ENCODE assay signal across 13 mouse cellular contexts in the genomic region with DNA sequence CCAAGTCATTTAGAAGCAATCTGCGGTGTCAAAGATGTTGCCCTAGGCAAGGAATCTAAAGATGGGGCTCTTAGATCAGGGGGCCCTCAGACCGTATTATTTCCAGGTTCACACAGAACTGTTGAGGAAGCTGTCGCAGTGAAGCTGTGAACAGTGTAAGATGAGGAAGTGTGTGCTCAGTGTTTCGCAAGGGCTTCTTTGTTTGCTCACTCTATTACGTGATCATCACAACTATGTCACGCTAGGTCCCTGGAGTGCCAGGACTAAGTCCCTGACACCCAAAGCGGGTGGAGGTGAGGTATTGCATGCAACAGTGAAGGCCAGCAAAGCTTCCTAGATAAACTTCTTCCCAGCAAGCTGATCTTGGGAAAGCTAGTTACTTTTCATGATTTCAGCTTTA.
A peak's percentile ranks its signal among the peaks of the same experiment; 100 is the strongest.
DNase-seq lines count a peak whose midpoint lies in the region; ATAC-seq and TF ChIP-seq lines count a peak whose summit lies in the region.
"Had no signal": no experiment of that assay in that cellular context is flagged by ENCODE, and none has a peak within 500 bp of the region (broad histone marks: within the 10 kb centered on the region; RNA-seq: fewer than 3 reads in every experiment).

No protein-coding gene starts in this region.

- H3K9ac ChIP-seq in liver, adult 2 months (ENCODE audit: low read depth, low read length) = no peak overlapping the region
- H3K9ac ChIP-seq in liver, embryonic 12.5 days = no peak overlapping the region
- no peak overlapping the region for H3K9ac ChIP-seq in lung, postnatal 0 days (replicated peaks; ENCODE audit: low read depth)
- H3K9ac ChIP-seq in hindbrain, embryonic 12.5 days = no peak overlapping the region
- H3K9ac ChIP-seq: forebrain, postnatal 0 days had no signal

- no peaks in the 10 kb centered on the region for H3K4me1 ChIP-seq in liver, adult 2 months (ENCODE audit: control insufficient read depth, insufficient read depth, low read length)
- H3K4me1 ChIP-seq in liver, embryonic 12.5 days = 0 out of 2 replicates have a peak, but pooled peaks cover 4% of the 10 kb centered on the region
- no peaks in the 10 kb centered on the region for H3K4me1 ChIP-seq in lung, postnatal 0 days (ENCODE audit: insufficient read depth, low read depth, low read length)
- no peaks in the 10 kb centered on the region for H3K4me1 ChIP-seq in hindbrain, embryonic 12.5 days

- H3K4me2 ChIP-seq in liver, embryonic 12.5 days = no peak overlapping the region
- H3K4me2 ChIP-seq in lung, postnatal 0 days (replicated peaks; ENCODE audit: low read depth, low read length) = no peak overlapping the region
- H3K4me2 ChIP-seq in hindbrain, embryonic 12.5 days (replicated peaks) = no peak overlapping the region

- no peak overlapping the region for H3K27ac ChIP-seq in liver, adult 2 months (replicated peaks; ENCODE audit: insufficient read depth, low read depth, low read length)
- no peak overlapping the region for H3K27ac ChIP-seq in liver, embryonic 12.5 days
- no peak overlapping the region for H3K27ac ChIP-seq in lung, postnatal 0 days (ENCODE audit: low read length)
- no peak overlapping the region for H3K27ac ChIP-seq in hindbrain, embryonic 12.5 days
- H3K27ac ChIP-seq: heart, adult 2 months had no signal

- TF ChIP-seq CTCF in liver, adult 2 months (IDR thresholded peaks at IDR 0.05; ENCODE audit: low read depth, low read length) = no peak
- no peak for TF ChIP-seq CTCF in lung, postnatal 0 days (IDR thresholded peaks at IDR 0.05)

- TF ChIP-seq POLR2A in liver, adult 2 months (IDR thresholded peaks at IDR 0.05; ENCODE audit: extremely low read depth, insufficient read depth, low read length) = no peak

- no peak for ATAC-seq in liver, embryonic 12.5 days
- peak; percentile 85 for ATAC-seq in common myeloid progenitor, adult 5-6 weeks (replicated peaks; ENCODE audit: low read depth, poor library complexity, severe bottlenecking)
- ATAC-seq in lung, postnatal 0 days = peak; percentile 89
- ATAC-seq in hindbrain, embryonic 12.5 days (ENCODE audit: low FRiP score) = no peak
- ATAC-seq: forebrain, postnatal 0 days; Patski had no signal

- WGBS in liver, adult 2 months = 35% methylated on average over 7 of the region's 7 CpGs
- 36% methylated on average over 7 of the region's 7 CpGs for WGBS in liver, embryonic 12.5 days (ENCODE audit: insufficient replicate concordance)
- 49% methylated on average over 7 of the region's 7 CpGs for WGBS in lung, postnatal 0 days
- WGBS in hindbrain, embryonic 12.5 days = 85% methylated on average over 7 of the region's 7 CpGs

- DNase-seq in liver, adult 2 months (ENCODE audit: extremely low read depth, low read depth, low spot score) = peak; percentile 80
- peak; percentile 74 for DNase-seq in lung, postnatal 0 days (ENCODE audit: low spot score)
- DNase-seq in skeletal muscle tissue, adult 2 months (ENCODE audit: low read depth, low spot score) = peak; percentile 17
- no peak for DNase-seq in embryo, embryonic 10.5 days (ENCODE audit: low spot score)
- no peak for DNase-seq in urinary bladder, adult 2 months (ENCODE audit: low spot score)
- DNase-seq: forebrain, postnatal 0 days; kidney, adult 11 months had no signal

- H3K4me3 ChIP-seq in liver, adult 2 months (ENCODE audit: insufficient read depth, low read depth, low read length) = no peak overlapping the region
- H3K4me3 ChIP-seq in liver, embryonic 12.5 days = no peak overlapping the region
- H3K4me3 ChIP-seq in lung, postnatal 0 days (ENCODE audit: low read depth, low read length) = no peak overlapping the region
- H3K4me3 ChIP-seq in hindbrain, embryonic 12.5 days = no peak overlapping the region
- H3K4me3 ChIP-seq: heart, adult 2 months had no signal

- no peaks in the 10 kb centered on the region for H3K9me3 ChIP-seq in liver, embryonic 12.5 days (replicated peaks)
- no peaks in the 10 kb centered on the region for H3K9me3 ChIP-seq in lung, postnatal 0 days (ENCODE audit: low read length)
- no peaks in the 10 kb centered on the region for H3K9me3 ChIP-seq in hindbrain, embryonic 12.5 days (replicated peaks)

- no peaks in the 10 kb centered on the region for H3K36me3 ChIP-seq in liver, adult 2 months (ENCODE audit: control insufficient read depth, insufficient read depth, low read length)
- no peaks in the 10 kb centered on the region for H3K36me3 ChIP-seq in liver, embryonic 12.5 days
- H3K36me3 ChIP-seq in lung, postnatal 0 days (ENCODE audit: insufficient read depth, low read length) = no peaks in the 10 kb centered on the region
- no peaks in the 10 kb centered on the region for H3K36me3 ChIP-seq in hindbrain, embryonic 12.5 days

- H3K79me2 ChIP-seq in liver, adult 2 months (ENCODE audit: control insufficient read depth, insufficient read depth, low read length) = no peaks in the 10 kb centered on the region

- H3K27me3 ChIP-seq in liver, adult 2 months (ENCODE audit: control insufficient read depth, insufficient read depth, low read length) = no peaks in the 10 kb centered on the region
- H3K27me3 ChIP-seq in liver, embryonic 12.5 days (replicated peaks) = no peaks in the 10 kb centered on the region
- H3K27me3 ChIP-seq in lung, postnatal 0 days (replicated peaks; ENCODE audit: insufficient read depth, low read length) = no peaks in the 10 kb centered on the region
- no peaks in the 10 kb centered on the region for H3K27me3 ChIP-seq in hindbrain, embryonic 12.5 days
- H3K27me3 ChIP-seq: CH12.LX had no signal

- TF ChIP-seq EP300 in lung, postnatal 0 days (IDR thresholded peaks at IDR 0.05) = no peak

Comparison
In these comparisons a context has a peak if more than half of its experiments do, and no peak if none do; other contexts are left out.
1. DNase-seq: peak in liver, adult 2 months (single experiment), lung, postnatal 0 days (single experiment) and skeletal muscle tissue, adult 2 months (single experiment); none in embryo, embryonic 10.5 days (single experiment) and urinary bladder, adult 2 months (single experiment).
2. ATAC-seq: peak in common myeloid progenitor, adult 5-6 weeks (single experiment) and lung, postnatal 0 days (single experiment); none in liver, embryonic 12.5 days (single experiment) and hindbrain, embryonic 12.5 days (single experiment).